Mouse (Mus musculus) urinary bladder, postnatal 0 days (tissue): ENCODE results near the gene Glt28d2. TPM values are rescaled to one million over a fixed set of nuclear protein-coding genes. Genes with fewer than 3 reads are reported as not detected.

Source experiments
- polyA plus RNA-seq: library from polyadenylated mRNA; unstranded; fragments of >200 nt; fragmentation: Nextera tagmentation; extraction: Ambion mirVana; gene quantifications from 2 replicates; pipeline ENCODE4 v1.2.1, GENCODE M21; 2015

Gene Glt28d2
- 1.1 and 1.3 TPM in 2 replicates for polyA plus RNA-seq

DNA sequence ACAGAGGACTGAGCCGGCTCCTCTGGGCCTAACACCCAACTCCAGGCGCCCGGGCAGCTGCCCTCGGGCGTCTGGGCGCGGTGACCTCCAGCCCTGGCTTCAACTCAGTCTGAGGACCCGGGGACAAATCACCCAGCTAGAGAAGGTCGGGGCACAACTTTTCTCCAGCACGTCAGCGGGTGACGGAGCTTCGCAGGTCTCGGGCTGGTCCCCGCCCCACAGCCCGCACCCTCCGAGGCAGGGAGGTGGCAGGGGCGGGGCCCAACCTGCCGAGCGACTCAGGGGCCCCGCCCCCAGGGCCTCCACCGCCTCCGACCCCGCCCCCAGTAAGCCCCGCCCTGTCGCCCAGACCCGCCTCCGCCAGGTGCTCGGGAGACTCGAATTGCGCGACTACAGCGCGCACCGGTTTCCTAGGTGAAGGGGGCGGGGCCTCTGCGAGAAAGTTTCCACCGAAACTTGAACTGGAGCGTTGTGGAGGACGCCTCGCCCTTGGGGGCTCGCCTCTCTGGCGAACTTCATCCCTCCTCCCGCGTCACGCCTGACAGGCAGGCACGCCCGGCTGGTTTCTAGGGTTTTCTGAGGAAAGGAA is at the start of gene Glt28d2, which contains the start of gene Gm37240:
TSS of gene Glt28d2 (minus strand) at position 278 of the 589 bp plus-strand sequence.
TSS of gene Gm37240 (minus strand) at position 280 of the 589 bp plus-strand sequence.

Other genes starting within 250 kb of the Glt28d2 start
- gene Fam160a1, start 70.2 kb downstream of the Glt28d2 start, polyA plus RNA-seq = 1.7 and 2.4 TPM in 2 replicates
- 3.6 and 3.8 TPM in 2 replicates for gene Gm37240, start within 50 bp of the Glt28d2 start, polyA plus RNA-seq
- gene Sh3d19, start 83.6 kb upstream of the Glt28d2 start, polyA plus RNA-seq = 62.1 and 75.8 TPM in 2 replicates
- not detected in 2 replicates for gene Prss48, start 115.0 kb upstream of the Glt28d2 start, polyA plus RNA-seq